Mouse (Mus musculus) kidney, adult 2 months (tissue): ENCODE results near the gene Fbxl19.

Experiments
- CTCF ChIP-seq: fragments of 200-500 bp; conservative IDR thresholded peaks from 2 replicates; pipeline ENCODE4 v1.5.1; 2011; ENCODE audit warnings: low read depth, mild to moderate bottlenecking, control low read depth, low read length, moderate library complexity, mixed read lengths; ENCODE audit not compliant: insufficient read depth, insufficient read length
- POLR2A ChIP-seq: fragments of 200-500 bp; IDR thresholded peaks from one replicate; pipeline ENCODE4 v1.6.1; 2011; ENCODE audit warnings: low read depth, low read length, control low read depth

GRCm38 (mm10) chr7:127705706-127706105 lies 38.6 kb upstream of the Fbxl19 start:
- TF ChIP-seq CTCF (no peak), POLR2A (no peak)
